Mouse (Mus musculus) c-Kit-positive CD71-positive TER-119-negative erythroid progenitor cells, embryonic 14.5 days (primary cell): ENCODE data around the gene BC030867.

ENCODE experiments used
- DNase-seq: peaks from one replicate; pipeline ENCODE4 v3.0.0-alpha.2; 2013; ENCODE audit warnings: low read depth

Gene BC030867

DNA sequence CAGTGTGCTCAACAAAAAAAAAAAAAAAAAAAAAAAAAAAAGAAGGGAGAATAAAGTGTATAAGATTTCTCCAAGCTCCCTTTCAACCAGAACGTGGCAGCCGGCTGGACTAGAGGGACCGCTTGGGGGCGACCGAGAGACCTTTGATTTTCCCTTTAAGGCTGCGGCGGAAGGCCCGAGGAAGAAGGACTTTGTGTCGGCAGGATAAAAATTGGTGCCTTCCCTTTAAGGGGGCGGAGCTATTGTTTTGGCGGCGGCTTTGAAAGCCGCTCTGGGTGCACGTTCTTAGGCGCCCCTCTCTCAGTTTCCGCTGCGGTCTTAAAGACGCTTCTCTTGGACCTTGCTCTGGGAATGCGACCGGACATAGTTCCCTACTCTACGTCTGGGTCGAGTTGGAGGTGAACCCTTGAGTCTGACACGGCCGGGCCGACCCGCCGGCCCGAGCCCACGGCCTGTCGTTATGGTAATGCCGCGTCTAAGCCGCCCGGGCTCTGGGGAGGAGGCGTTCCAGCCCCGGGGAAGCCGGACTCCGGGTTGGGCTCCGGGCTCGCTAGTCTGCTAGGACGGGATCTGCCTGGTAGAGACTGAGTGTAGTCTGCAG lies at the start of gene BC030867:
BC030867 (plus strand) TSS at position 253 of the 601 bp plus-strand sequence.
- peak; percentile 99 for DNase-seq

DNA sequence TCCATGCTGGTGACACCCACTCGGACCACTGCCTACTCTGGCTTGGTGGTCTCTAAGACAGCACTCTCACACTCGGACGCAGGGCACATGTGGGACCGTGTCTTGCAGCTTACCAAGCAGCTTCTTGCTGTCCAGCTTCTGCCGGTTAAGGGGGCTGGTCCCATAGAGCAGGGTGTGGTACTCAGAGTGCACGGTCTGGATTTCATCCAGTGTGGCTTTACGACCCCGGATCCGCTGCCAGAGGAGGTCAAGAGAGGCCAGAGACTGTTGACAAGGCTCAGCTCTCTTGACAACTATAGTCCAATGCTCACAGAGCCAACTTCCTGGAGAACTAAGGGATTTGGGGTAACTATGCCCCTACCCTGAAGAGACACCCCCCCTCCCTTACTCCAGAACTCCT lies 48.8 kb upstream of the BC030867 start:
- no peak for DNase-seq

DNA sequence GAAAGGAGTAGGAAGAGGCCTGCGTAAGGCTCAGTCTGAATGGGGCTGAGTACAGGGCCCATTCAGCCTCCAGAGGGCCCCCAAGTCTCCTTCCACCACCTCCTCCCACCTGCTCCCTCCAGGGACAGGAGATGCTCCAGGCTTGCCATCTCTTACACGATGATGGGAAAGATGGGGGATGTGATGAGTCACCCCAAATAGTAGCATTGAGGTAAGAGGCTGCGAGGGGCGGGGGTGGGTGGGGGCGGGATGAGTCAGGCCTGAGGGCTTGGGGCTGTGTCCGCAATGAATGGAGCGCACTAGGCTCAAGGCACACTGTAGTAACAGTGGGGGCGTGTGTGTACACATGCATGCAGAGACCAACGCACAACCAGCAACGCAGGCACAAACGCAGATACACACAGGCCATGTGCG lies 47.3 kb upstream of the BC030867 start:
- no peak for DNase-seq

- no peak for DNase-seq
Observed at GRCm38 (mm10) chr11:102206481-102206880, 42.2 kb upstream of the BC030867 start.

- DNase-seq = no peak
Observed at GRCm38 (mm10) chr11:102207825-102208777, 40.6 kb upstream of the BC030867 start.

DNA sequence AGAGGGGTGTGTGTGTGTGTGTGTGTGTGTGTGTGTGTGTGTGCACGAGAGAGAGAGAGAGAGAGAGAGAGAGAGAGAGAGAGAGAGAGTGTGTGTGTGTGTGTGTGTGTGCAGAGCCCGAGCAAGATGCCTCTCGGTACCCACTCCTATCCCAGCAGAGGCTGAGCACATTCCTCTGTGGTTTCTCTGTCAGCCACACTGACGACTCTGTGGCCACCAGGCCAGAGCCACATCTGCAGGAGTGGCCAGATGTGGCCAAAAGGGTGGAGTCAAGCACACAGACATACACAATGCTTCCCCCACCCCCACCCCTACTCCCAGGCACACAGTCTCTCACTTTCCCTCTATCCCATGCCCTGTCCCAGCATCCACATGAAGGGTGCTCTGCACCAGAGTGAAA lies 39.8 kb upstream of the BC030867 start:
- no peak for DNase-seq

DNA sequence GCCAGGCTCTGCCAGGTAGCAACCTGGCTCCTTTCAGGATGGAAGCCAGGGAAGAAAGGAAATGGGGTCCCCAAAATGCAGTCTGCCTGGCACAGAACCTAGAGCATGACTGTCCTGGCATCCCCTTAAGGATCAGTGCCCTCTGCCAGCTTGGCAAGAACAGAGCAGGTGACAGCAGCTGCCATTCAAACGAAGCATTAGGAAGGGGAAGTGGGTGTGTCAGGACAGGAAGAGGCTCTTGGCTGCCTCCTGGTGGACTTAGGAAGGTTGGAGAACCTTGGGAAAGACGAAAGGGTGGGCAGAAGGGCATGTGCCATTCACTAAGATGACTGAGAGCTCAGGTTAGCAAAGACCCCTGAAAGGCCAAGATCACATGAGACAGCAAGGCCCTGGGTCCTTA lies 38.9 kb upstream of the BC030867 start:
- no peak for DNase-seq

- DNase-seq = no peak
Observed at GRCm38 (mm10) chr11:102210185-102210584, 38.5 kb upstream of the BC030867 start.

GRCm38 (mm10) chr11:102211011-102211410 lies 37.7 kb upstream of the BC030867 start:
- no peak for DNase-seq

DNA sequence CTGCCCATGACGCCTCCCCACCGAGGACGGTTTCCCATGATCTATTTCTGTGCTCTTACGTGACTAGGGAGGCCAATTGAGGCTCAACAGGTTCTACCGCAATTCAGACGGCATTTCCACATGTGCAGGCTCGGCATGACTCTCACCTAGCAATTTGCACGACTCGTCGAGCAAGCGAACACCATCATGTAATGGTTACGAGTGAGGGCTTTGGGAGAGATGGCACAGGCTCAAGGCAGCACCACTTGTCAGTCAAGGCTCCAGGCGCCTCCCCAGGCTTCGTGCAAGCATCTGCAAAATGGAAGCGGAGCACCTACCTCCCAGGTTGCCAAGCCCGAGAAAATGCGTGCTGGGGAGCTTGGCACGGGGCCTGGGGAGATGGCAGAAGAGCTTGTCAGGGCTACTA lies 36.7 kb upstream of the BC030867 start:
- DNase-seq = no peak

DNA sequence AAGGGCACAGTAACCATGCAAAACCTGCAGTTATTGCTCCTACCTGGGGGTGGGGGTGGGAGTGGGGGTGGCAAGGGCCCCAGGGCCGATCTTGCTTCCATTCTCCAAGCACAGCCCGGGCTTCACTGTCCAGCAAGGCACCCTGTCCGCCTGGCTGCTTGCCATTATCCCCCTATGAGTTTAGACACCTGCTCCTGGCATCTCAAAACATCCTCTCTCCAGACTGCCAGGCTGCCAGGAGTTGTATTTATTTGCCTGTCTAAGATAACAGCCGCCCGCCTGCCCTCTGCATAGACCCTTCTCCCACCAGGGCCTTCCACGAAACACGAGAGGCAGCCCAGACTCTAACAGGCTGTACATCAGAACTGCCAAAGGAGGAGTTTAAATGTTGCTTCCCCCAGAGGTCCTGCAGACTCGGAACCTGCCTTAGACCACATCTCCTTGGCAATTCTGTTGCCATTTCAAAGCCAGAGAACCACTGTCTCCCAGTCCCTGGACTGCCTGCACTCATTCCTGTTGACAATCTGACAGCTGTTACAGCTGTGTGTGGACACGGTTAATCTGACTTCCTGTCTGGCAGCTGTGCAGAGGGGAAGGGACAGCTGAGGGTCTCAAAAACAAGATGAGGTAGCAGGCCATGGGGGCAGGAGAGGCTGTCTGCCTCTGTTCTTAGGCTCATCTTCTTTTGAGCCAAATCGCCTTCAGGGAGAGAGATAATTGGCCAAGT lies 34.1 kb upstream of the BC030867 start:
- DNase-seq = no peak

DNA sequence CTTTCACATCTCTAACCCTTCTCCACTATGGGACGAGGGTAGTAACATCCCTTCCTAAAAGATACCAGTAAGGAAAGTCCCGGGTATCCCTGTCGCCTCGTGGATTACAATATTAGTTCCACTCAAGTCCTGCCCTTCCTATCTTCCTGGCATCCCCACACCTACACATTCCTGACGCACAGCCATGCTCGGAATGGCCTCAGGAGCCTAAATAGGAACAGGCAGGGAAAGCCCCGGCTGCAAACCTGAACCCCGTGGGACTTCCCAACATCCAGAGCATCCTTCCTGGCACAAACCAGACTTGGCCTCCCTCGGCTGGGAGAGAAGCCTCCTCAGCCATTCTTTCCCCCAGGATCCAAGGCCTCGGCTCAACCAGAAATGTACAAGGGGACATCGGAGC lies 33.2 kb upstream of the BC030867 start:
- no peak for DNase-seq

- no peak for DNase-seq
Observed at GRCm38 (mm10) chr11:102216056-102216885, 32.4 kb upstream of the BC030867 start.

DNA sequence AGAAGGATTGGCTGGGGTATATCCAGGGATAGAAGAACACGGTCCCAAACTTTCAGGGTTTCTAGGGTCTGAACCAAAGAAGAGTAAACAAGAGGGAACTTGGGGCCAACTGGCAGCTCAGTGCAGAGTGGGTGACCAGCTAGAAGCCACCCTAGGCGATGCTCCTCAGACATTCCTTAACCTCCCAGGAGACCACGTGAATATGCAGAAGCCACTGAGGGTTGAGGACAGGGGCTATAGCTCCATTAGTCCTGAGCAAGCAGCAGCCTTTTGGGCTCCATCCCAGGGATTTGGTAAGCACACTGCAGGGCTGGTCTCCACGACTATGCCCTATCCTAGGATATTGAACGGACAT lies 31.8 kb upstream of the BC030867 start:
- DNase-seq = no peak

DNA sequence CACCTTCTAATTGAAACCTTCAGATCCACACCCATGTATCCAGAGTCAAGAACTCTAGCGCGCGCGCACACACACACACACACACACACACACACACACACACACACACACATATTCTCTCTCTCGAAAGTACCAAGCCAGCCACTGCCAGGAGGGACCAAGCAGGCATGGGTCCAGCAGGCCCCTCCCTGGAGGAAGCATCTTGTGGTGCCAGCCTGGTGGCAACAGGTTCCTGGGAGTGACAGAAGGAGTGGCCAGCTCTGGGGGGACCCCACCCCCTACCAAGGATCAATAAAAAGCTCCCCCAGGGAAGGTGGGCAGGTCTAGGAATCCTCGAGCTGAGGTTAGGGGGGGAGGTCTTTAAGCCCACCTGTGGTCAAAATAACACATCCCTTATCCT lies 31.3 kb upstream of the BC030867 start:
- DNase-seq = no peak

DNA sequence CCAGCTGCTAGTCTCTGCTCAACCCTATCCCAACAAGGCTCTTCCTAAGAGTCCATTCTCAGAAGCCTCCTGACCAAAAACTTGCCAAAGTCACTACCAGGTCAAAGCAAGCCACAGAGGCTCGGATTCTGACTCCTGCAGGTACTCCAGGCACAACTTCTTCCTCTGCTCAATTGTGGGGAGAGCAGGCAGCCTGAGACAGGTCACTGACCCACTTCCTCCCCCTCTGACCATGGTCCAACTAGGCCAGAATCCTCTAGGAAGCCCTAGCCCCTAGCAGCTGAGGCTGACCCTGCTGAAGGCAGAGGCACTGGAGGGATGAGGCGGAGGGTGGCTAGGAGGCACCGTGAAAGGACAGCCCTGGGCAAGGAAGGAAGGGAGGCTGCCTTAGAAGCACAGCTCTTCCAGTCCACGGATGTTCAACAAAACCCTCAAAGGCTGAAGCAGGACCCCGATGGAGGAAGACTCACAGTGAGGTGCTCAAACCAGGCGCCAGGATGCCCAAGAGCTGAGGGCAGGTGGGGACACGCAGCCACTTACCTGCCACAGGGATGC lies 30.7 kb upstream of the BC030867 start:
- DNase-seq = no peak

- DNase-seq = peak; percentile 70
Observed at GRCm38 (mm10) chr11:102218783-102219182, 29.9 kb upstream of the BC030867 start.

GRCm38 (mm10) chr11:102219247-102219993 lies 29.3 kb upstream of the BC030867 start:
- no peak for DNase-seq

- DNase-seq = no peak
Observed at GRCm38 (mm10) chr11:102219994-102220346, 28.7 kb upstream of the BC030867 start.

- DNase-seq = no peak
Observed at GRCm38 (mm10) chr11:102220451-102220850, 28.2 kb upstream of the BC030867 start.
